8 mouse cellular contexts compared by ENCODE assay signal in genomic region chr13:100124423-100125257, GRCm38 (mm10). TPM values are rescaled to one million over a fixed set of nuclear protein-coding genes. Genes with fewer than 3 reads are reported as not detected.
A peak's percentile ranks its signal among the peaks of the same experiment; 100 is the strongest.
DNase-seq lines count a peak whose midpoint lies in the region; ATAC-seq and TF ChIP-seq lines count a peak whose summit lies in the region.

Smn1 (plus strand) TSS chr13:100124852.

- H3K27ac ChIP-seq in cortical plate, adult 2 months (ENCODE audit: insufficient read depth, low read length) = no peak within 1 kb of the TSS

- no peak for TF ChIP-seq CTCF in cortical plate, adult 2 months (IDR thresholded peaks at IDR 0.05; ENCODE audit: extremely low read depth, insufficient read depth, low read length)

- H3K9me3 ChIP-seq in megakaryocyte, embryonic 14.5 days = no peaks in the 10 kb centered on the region

- H3K4me3 ChIP-seq in cortical plate, adult 2 months (ENCODE audit: insufficient read depth, low read length) = peak within 1 kb of the TSS; percentile 84
- peak within 1 kb of the TSS; percentile 100 for H3K4me3 ChIP-seq in megakaryocyte, embryonic 14.5 days (replicated peaks)

- ATAC-seq in activated CD4-positive, CD25-positive, alpha-beta regulatory T cell, adult 4 months = peak; percentile 92

- peaks cover 29% of the 10 kb centered on the region for H3K36me3 ChIP-seq in megakaryocyte, embryonic 14.5 days (replicated peaks; ENCODE audit: low read length)

- H3K4me1 ChIP-seq in cortical plate, adult 2 months (ENCODE audit: control insufficient read depth, insufficient read depth, low read length) = no peaks in the 10 kb centered on the region
- peaks cover 19% of the 10 kb centered on the region for H3K4me1 ChIP-seq in megakaryocyte, embryonic 14.5 days

- no peaks in the 10 kb centered on the region for H3K27me3 ChIP-seq in megakaryocyte, embryonic 14.5 days (replicated peaks)

- DNase-seq in gastrocnemius, adult 8-10 months (ENCODE audit: low spot score in 2 of 2) = peak; percentile 77 to 86
- peak; percentile 64 for DNase-seq in hindlimb bud, embryonic 11.5 days (ENCODE audit: extremely low spot score, low read depth, low spot score)
- peak; percentile 94 to 96 for DNase-seq in left cerebral cortex, adult 8-10 months (ENCODE audit: low spot score in 2 of 2)
- DNase-seq in right cerebral cortex, postnatal 10 days (ENCODE audit: low spot score in 2 of 2) = peak; percentile 96
- peak; percentile 90 for DNase-seq in urinary bladder, postnatal 25 days (ENCODE audit: low spot score)

- TF ChIP-seq POLR2A in cortical plate, adult 2 months (IDR thresholded peaks at IDR 0.05; ENCODE audit: extremely low read depth, insufficient read depth, low read length) = peak; percentile 67

RNA-seq across cellular contexts. Expression of gene Smn1, which starts in this region (rescaled TPM):
- polyA plus RNA-seq in activated CD4-positive, CD25-positive, alpha-beta regulatory T cell, adult 4 months (2017; shearing (Covaris generic)) = 10 to 100 TPM; 31.8 to 34.7 TPM
- 33.5 and 41.8 TPM in 2 replicates for polyA plus RNA-seq in cortical plate, adult 2 months (2012; rRNA removed)
- 10 to 100 TPM; 12.0 to 16.7 (median 14.8) TPM for total RNA-seq in gastrocnemius, adult 8-10 months (2022)
- 10 to 100 TPM; 33.8 to 44.4 (median 38.6) TPM for total RNA-seq in left cerebral cortex, adult 8-10 months (2022)
- 69.1 and 101 TPM in 2 replicates for polyA plus RNA-seq in megakaryocyte, embryonic 14.5 days (2012; ENCODE audit: insufficient read depth, low replicate concordance)
